Mouse (Mus musculus) cortical plate, adult 2 months (tissue): ENCODE measurements at regions not wholly inside any gene's neighbourhood (a gene's known extent, or its start where the extent isn't known, plus 50 kb on each side); places are given as distances from the start of the nearest gene placed in this dataset.

Experiments
- CTCF ChIP-seq: fragments of 200-500 bp; IDR thresholded peaks from 2 replicates; pipeline ENCODE4 v1.5.1; 2011; ENCODE audit warnings: mild to moderate bottlenecking, control low read depth, low read length; ENCODE audit not compliant: insufficient read depth; ENCODE audit errors: extremely low read depth
- POLR2A ChIP-seq: fragments of 200-500 bp; IDR thresholded peaks from 2 replicates; pipeline ENCODE4 v1.6.1; 2011; ENCODE audit warnings: mild to moderate bottlenecking, low read length, control low read depth; ENCODE audit not compliant: insufficient read depth; ENCODE audit errors: extremely low read depth

GRCm38 (mm10) chr7:90033086-90033485, 52.3 kb upstream of the Eed start:
- TF ChIP-seq POLR2A, result no peak
- no peak for TF ChIP-seq CTCF
